Mouse (Mus musculus): Measurements from ENCODE around the gene Gm10413. TPM values are rescaled to one million over a fixed set of nuclear protein-coding genes. Genes with fewer than 3 reads are reported as not detected.
"Not testable (repeated sequence)": the region's sequence is repeated elsewhere in the genome, so short reads cannot be mapped to it uniquely, and the experiment has no call there.

The Gm10413 gene
- not detected in 2 replicates for polyA plus RNA-seq (2014; fragmentation: Nextera tagmentation; extraction: Ambion mirVana)

DNA sequence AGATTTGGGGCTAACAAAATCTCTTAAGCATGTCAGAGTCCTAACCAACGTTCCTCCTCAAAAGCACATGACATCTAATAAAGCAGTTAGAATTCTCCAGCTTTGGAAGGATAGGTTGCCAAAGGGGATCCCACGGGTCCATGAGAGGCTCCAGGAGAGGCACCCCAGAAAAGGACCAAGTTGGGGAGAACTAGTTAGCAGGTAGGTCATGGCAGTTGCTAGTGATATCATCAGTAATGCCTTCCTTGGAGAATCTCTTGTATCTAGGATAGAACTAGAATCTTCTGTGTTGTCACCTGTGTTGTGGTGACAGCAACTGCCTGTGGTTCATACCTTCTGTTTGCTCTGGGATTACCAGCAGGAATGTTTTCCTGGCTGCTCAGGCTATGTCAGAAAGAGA lies at the start of gene Gm10413:
Gm10413 (plus strand) TSS at position 301 of the 400 bp plus-strand sequence.
- not testable (repeated sequence) for H3K9me3 ChIP-seq (replicated peaks; ENCODE audit: control insufficient read depth, low read length); H3K36me3 ChIP-seq (ENCODE audit: control insufficient read depth, insufficient read depth, low read length); H3K9ac ChIP-seq (ENCODE audit: low read depth, low read length); ATAC-seq (replicated peaks; ENCODE audit: insufficient number of reproducible peaks, low FRiP score, low TSS enrichment); H3K4me1 ChIP-seq (ENCODE audit: control insufficient read depth, insufficient read depth, low read length); H3K4me2 ChIP-seq; H3K27me3 ChIP-seq (ENCODE audit: control insufficient read depth, insufficient read depth, low read length); H3K27ac ChIP-seq (ENCODE audit: low read depth, low read length); H3K4me3 ChIP-seq (ENCODE audit: low read depth, low read length)
- WGBS (ENCODE audit: insufficient replicate concordance): no CpG with 5 or more reads among the region's 2 CpGs

DNA sequence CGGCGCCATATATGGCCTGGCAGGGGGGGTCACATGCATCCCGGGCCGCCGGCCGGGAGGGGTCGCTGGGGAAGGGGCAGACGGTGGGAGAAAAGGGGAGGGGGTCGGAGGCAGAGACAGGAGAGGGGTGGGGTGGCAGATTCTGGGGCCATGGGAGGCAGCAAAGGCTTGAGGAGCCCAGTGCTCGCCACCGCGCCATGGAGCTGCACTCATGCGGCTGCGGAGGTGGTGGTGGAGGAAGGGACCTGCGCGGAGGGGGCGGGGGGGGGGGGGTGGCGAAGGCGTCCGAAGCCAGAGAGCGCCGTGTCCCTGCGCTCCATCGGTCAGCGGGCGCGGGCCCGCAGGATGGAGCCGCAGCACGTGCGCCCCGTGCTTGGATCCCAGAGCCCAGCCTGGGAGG lies 17.4 kb downstream of the Gm10413 start, which contains the start of gene Gm10409:
Gm10409 (plus strand) TSS at position 301 of the 400 bp plus-strand sequence.
- H3K36me3 ChIP-seq (ENCODE audit: control insufficient read depth, insufficient read depth, low read length); ATAC-seq (replicated peaks; ENCODE audit: insufficient number of reproducible peaks, low FRiP score, low TSS enrichment): not testable (repeated sequence)

DNA sequence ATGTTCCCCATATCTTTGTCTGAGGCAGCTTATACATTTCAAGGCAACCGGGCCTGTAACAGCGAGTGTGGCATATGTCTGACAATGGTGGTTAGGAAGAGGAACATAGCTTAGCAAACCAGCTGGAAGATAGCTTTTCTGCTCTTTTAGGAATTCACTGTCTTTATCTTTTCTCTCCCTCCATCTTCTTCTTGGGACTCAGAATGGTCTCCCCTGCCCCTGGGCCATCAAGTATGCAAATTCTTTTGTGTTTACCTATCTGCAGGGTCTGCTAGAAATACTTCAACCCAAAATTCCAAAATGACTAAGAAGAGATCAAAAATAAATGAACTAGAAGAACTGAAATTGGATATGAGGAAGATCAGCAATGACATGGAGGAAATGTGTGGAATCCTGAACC lies 32.9 kb downstream of the Gm10413 start, which contains the start of gene Gm3005:
Gm3005 (plus strand) TSS at position 301 of the 400 bp plus-strand sequence.
- not testable (repeated sequence) for H3K27me3 ChIP-seq (ENCODE audit: control insufficient read depth, insufficient read depth, low read length)

More for the DNA sequence above, 17.4 kb downstream of the Gm10413 start, which contains the start of gene Gm10409:
- not testable (repeated sequence) for H3K4me1 ChIP-seq (ENCODE audit: control insufficient read depth, insufficient read depth, low read length); H3K27ac ChIP-seq (ENCODE audit: low read depth, low read length); H3K9me3 ChIP-seq (replicated peaks; ENCODE audit: control insufficient read depth, low read length); H3K4me3 ChIP-seq (ENCODE audit: low read depth, low read length); H3K4me2 ChIP-seq; H3K9ac ChIP-seq (ENCODE audit: low read depth, low read length); H3K27me3 ChIP-seq (ENCODE audit: control insufficient read depth, insufficient read depth, low read length)
- WGBS (ENCODE audit: insufficient replicate concordance): no CpG with 5 or more reads among the region's 32 CpGs

DNA sequence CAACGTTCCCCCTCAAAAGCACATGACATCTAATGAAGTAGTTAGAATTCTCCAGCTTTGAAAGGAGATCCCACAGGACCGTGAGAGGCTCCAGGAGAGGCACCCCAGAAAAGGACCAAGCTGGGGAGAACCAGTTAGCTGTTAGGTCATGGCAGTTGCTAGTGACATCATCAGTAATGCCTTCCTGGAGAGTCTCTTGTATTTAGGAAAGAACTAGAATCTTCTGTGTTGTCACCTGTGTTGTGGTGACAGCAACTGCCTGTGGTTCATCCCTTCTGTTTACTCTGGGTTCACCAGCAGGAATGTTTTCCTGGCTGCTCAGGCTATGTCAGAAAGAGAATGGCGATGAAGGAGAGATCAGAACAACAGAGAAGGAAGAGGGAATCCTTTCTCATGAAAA lies 54.2 kb downstream of the Gm10413 start, which contains the start of gene Gm10408:
Gm10408 (plus strand) TSS at position 301 of the 400 bp plus-strand sequence.
- not testable (repeated sequence) for ATAC-seq (replicated peaks; ENCODE audit: insufficient number of reproducible peaks, low FRiP score, low TSS enrichment); H3K9ac ChIP-seq (ENCODE audit: low read depth, low read length); H3K36me3 ChIP-seq (ENCODE audit: control insufficient read depth, insufficient read depth, low read length); H3K4me1 ChIP-seq (ENCODE audit: control insufficient read depth, insufficient read depth, low read length); H3K4me2 ChIP-seq; H3K27ac ChIP-seq (ENCODE audit: low read depth, low read length); H3K9me3 ChIP-seq (replicated peaks; ENCODE audit: control insufficient read depth, low read length); H3K27me3 ChIP-seq (ENCODE audit: control insufficient read depth, insufficient read depth, low read length); H3K4me3 ChIP-seq (ENCODE audit: low read depth, low read length)
- no CpG with 5 or more reads among the region's 3 CpGs for WGBS (ENCODE audit: insufficient replicate concordance)

More for the DNA sequence above, 32.9 kb downstream of the Gm10413 start, which contains the start of gene Gm3005:
- not testable (repeated sequence) for H3K9ac ChIP-seq (ENCODE audit: low read depth, low read length); H3K27ac ChIP-seq (ENCODE audit: low read depth, low read length); ATAC-seq (replicated peaks; ENCODE audit: insufficient number of reproducible peaks, low FRiP score, low TSS enrichment); H3K4me1 ChIP-seq (ENCODE audit: control insufficient read depth, insufficient read depth, low read length); H3K4me2 ChIP-seq; H3K4me3 ChIP-seq (ENCODE audit: low read depth, low read length); H3K36me3 ChIP-seq (ENCODE audit: control insufficient read depth, insufficient read depth, low read length); H3K9me3 ChIP-seq (replicated peaks; ENCODE audit: control insufficient read depth, low read length)
- no CpG with 5 or more reads among the region's 2 CpGs for WGBS (ENCODE audit: insufficient replicate concordance)

Other genes with a start within 250 kb of the Gm10413 start
- gene Gm5795, start 206.8 kb upstream of the Gm10413 start, polyA plus RNA-seq (2014; fragmentation: Nextera tagmentation; extraction: Ambion mirVana): 0.26 and 0.49 TPM in 2 replicates
- gene D830030K20Rik, start 186.6 kb upstream of the Gm10413 start, polyA plus RNA-seq (2014; fragmentation: Nextera tagmentation; extraction: Ambion mirVana): 43.6 TPM in 2 replicates
- gene Gm2956, start 62.5 kb upstream of the Gm10413 start, polyA plus RNA-seq (2014; fragmentation: Nextera tagmentation; extraction: Ambion mirVana): not detected in 2 replicates
- 8.9 and 9.8 TPM in 2 replicates for gene Gm10409, start 17.5 kb downstream of the Gm10413 start, polyA plus RNA-seq (2014; fragmentation: Nextera tagmentation; extraction: Ambion mirVana)
- 17.6 and 19.8 TPM in 2 replicates for gene Gm3005, start 33.0 kb downstream of the Gm10413 start, polyA plus RNA-seq (2014; fragmentation: Nextera tagmentation; extraction: Ambion mirVana)
- gene Gm10408, start 54.3 kb downstream of the Gm10413 start, polyA plus RNA-seq (2014; fragmentation: Nextera tagmentation; extraction: Ambion mirVana): not detected in 2 replicates
- not detected in 2 replicates for gene Gm3012, start 239.4 kb downstream of the Gm10413 start, polyA plus RNA-seq (2014; fragmentation: Nextera tagmentation; extraction: Ambion mirVana)

Measured in heart, embryonic 11.5 days (tissue).